Mouse (Mus musculus): ENCODE data around the gene Nnat.

The Nnat gene

DNA sequence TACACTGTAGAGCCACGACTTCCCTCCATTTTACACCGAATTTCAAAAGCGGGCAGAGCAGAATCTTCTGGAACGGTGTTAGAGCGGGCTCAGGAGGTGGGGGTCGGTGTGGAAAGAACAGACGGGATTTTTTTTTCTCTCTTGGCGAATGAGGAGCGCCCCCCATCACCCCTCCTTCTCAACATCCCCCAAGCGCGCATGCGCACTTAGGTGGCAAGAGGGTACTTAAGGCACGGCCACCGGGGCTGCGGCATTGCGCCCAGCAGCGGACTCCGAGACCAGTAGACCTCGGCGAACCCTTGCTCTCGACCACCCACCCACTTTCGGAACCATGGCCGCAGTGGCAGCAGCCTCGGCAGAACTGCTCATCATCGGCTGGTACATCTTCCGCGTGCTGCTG, at the start of gene Nnat:
Nnat (plus strand) TSS at position 221 of the 400 bp plus-strand sequence.
- DNase-seq (ENCODE audit: low spot score) = peak; percentile 91

DNA sequence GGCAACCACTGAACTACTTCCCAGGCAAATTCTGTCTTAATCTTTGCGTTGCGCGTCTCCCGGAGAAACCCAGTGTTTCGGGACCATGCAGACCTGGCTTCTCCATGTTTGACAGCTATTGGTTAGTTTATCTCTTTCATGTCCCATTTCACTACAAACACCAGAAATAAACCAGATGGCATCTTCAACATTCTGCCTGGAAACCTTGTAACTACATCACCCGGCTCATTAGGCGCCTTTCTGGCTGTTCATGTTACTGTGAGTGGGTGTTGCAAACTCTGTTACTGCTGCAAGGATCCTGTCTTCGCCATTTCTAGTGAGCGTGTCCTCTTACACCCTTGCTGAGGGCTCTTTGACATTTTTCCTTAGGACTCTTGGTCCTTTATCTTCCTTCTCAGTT, 47.0 kb upstream of the Nnat start:
- DNase-seq (ENCODE audit: low spot score) = no peak

DNA sequence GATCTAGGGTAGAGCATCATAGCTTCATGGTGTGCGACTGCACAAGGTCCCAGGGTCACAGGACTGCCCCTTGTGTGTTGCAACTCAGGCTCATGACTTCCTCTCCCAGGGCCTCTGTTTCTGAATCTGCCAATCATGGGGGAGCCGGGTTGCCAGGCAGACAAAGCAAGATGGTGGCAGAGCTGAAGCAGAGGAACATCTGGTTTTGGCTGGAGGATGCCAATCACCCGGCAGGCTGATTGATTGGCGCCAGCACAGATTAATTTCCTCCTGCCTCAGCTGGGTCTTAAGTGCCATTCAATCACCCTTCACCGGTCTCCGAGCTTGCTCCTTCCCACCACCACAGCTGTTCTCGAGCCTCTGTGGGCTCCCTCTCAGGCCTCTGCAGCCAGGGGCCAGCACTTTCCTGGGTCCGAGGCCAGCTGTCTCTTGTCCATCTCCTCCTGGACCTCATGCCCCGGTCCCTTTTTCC, 46.1 kb upstream of the Nnat start:
- DNase-seq (ENCODE audit: low spot score) = peak; percentile 60

DNA sequence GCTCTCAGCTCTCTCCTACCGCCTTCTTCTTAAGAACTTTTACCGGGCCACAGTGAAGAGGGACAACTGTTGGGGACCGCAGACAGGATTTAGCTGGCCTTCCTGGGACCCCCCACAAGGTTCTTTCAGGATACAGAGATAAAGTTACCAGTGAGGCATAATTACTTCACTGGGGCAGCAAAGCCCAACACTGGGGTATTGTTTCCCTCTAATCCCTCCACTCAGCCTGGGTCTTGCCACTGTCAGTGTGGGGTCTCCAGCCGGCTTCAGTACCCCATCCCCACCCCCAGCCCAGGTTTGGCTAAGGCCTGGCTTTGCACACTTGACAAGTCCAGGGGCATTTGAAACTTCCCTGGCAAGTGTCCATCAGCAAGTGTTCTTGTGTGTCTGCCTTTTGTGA, 45.5 kb upstream of the Nnat start:
- DNase-seq (ENCODE audit: low spot score) = peak; percentile 53

DNA sequence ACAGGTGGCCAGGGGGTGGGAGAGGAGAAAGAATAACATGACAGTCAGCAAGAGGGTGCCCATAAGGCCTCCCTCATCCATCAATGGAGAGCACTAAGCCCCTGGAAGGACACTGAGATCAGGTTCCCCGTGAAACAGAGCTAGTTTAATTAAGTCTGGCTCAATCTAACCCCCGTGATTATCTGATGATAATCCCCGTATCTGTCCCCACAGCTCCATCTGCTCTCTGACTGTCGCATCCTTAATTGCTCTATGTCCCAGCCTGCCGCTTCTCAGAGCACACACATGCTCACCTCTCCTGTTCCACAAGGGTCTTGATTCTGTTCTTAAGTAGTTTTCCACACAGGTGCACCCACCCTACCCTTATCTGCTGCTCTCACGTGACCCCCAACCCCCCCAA, 42.4 kb upstream of the Nnat start:
- no peak for DNase-seq (ENCODE audit: low spot score)

DNA sequence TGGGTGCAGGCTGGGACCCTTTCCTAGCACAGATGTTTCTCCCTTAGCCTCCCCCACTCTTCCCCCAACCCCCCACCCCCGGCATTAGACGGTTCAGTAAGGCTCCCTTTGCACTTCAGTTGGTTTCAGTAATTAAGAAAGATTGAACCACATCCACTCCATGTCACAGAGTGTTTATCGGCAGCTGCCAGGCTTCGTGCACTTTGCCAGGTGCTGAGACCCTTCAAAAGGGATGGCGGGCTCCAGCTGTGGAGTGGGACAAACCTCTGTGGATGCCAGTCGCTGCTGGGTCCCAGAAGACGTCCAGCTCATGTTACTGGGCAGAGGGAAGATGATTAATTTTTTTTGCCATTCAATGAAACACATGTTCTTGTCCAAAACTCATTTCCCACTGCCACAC, 41.4 kb upstream of the Nnat start:
- DNase-seq (ENCODE audit: low spot score) = no peak

DNA sequence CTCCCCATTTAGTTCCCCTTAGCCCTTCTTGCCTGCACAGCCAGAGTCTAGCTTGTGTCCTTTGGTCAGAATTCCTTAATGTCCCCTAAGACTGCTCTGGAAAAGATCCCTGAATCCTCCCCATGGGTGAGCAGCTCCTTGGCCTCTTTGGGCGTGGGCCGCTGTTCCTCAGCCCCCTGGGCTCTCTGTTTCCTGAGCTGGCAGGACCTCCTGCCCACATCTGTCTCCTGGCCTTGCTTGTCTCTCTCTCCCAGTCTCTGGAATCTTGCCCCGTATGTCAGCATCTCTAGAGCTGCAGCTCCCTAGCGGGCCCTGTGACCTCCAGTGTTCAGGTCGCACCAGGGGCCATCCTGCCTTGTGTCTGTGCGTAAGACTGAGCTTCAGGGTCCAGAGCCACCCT, 40.4 kb upstream of the Nnat start:
- DNase-seq (ENCODE audit: low spot score) = no peak

DNA sequence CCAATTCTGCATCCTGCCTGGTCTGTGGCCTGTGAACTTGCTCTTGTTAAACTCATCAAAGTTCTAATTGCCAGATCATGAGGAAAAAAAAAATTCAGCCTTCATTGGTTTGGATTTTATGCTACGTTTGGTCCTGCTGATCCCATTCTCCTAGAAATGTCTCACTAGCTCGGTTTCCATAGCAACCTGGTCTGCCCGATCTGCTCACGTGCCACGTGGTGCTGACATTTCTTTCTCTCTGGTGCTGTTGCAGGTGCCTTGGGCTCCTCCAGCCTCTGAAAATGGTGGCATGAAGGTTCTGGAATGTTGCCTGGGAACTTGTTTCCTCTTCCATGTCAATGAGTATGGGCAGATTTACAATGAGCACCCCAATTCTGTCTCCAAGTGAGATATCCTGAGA, 39.4 kb upstream of the Nnat start:
- peak; percentile 68 for DNase-seq (ENCODE audit: low spot score)

DNA sequence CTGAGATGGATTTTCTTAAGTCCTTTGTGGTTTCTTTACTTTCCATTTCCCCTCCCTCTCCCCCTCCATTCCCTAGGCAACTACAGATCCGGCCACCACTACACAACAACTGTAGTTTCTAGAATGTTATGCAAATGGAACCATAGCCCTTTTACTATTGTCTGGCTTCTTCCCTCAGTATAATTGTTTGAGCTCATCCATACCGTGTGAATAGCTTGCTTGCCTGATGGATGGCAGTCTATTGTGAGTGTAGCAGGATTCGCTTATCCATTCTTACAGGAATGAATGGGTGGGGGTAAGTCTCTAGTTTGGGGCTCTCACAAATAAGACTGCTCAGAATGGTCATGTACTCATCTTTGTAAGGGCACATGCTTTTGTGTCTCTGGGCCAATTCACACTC, 37.3 kb upstream of the Nnat start:
- DNase-seq (ENCODE audit: low spot score) = no peak

DNA sequence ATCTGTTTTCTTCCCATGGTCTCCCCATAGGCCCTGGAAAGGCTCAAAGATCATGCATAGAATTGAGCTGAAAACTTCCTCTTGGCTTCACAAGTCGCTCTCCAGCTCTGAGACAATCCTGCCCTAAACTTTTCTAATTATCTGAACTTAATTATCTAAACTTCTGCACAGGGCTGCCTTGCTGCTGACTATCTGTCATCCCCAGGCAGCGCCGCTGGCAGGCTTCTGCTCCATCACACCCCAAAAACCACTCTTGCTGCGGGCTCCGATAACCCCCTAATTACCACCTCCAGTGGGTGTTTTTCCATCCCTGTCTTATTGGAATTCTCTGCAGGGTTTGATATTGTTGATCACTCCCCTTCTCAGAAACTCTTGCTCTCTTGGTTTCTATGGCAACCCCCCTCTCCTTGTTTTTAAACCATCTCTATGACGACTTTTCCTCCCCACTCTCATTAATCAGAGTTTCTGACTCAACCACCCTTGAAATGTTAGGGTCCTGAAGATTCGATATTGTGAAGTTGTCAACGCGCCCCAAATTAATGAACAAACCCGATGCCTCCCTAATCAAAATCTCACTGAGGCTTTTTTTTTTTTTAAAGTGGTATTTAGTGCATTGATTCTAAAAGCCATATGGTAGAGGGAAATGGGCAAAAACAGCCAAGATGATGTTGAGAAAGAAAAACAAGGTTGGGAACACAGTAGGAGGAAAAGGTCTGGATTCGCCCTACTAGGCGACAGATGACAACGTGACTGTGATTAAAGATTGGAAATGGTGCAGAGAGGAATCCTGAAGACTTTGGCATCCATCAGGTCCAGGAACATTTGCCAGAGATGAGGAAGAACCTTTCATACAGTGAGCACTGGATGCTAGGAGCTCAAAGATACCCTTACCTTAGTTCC, 29.6 kb upstream of the Nnat start:
- DNase-seq (ENCODE audit: low spot score) = no peak

DNA sequence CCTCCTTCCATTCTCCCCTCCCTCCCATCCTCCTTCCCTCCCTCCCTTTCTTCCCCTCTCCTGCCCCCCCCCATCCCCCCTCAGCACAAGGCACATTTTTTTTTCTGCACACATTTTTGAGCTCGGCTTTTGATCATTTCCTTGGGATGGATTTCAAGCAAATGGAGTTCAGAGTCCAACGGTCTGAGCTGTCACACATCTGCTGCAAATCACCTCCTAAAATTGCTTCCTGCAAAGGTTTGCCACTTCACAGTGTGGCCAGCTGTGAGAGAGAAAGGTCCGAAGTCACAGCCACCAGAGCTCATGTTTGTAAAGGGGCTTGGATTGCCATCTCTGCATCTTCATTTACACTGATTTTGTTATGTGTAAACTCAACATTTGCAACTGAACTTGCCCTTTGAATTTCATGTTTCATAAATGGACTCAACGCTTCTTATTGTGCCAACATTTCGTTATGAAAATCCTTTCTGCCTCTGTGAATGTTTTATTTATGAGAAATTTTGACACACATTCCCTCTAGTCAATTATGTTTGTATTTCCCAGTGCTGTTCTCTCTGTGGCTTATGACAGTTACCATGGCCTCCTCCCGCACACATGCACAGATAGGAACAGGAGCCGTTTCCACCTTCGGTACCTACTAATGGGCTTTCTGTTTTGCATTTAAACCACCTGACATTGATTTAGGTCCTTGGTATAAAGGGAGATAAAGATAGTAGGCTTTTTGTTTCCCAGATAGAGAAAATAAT, 28.0 kb upstream of the Nnat start:
- peak; percentile 60 for DNase-seq (ENCODE audit: low spot score)

DNA sequence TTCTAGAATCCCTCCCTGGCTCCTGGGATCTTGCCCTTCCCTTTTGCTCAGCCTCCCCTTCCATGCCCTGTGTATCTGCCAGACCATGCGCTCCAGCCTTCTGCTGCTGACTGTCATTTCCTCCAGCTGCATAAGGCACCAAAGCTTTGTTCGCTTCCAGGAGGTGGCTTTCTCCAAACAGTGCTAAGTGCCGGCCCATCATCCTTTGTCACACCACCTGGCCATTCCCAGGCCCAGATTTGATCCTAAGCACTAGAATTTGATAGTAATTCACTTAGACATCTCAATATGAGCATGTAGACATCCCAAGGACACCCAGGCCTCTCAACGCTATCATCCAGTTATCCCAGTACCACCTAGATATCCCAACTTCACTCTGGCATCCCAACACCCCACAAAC, 25.7 kb upstream of the Nnat start:
- no peak for DNase-seq (ENCODE audit: low spot score)

DNA sequence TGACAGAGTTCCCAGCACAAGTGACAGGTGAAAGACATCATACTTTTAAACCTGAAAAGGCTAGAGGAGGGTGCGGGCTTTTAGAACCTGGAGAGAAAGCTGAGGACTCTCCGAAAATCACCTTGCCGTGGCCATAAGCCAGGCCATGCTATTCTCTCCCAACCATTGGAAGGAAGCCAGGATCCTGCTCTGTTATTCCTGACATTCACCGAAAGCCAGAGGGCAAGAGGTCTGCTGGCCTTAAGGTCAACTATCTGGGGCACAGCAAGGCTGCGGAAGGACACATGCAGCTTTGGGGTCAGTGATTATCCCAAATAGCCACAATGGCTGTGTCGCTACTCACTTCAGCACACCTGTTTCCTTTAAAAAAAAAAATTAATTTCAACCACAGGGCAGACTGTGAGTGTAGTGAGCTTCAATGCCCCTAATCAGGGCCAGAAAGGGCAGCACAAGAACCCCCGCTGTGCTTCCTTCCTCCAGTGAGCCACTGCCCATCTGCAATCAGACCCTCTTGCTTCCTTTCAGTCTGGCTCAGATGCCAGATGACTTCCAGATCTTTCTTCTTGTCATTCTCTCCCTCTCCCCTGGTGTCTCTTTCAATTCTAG, 23.3 kb upstream of the Nnat start:
- peak; percentile 70 for DNase-seq (ENCODE audit: low spot score)

DNA sequence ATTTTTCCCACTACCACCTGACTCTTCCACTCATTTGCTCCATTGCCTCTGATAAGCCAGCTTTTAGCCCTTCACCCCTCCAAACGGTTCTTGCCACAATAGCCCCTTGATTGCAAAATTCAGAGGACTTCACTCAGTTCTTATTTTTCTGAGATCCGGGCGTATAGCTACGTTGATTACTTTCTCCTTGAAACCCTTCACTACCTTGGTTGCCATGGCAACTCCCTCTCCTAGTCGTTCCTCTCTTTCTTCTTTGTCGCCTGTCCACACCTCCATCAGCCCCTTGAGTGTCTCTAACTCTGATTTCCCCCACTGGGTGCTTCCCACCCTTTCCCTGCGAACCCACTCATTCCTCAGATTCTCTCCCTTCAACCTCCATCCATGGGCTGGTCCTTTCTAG, 22.8 kb upstream of the Nnat start:
- peak; percentile 64 for DNase-seq (ENCODE audit: low spot score)

DNA sequence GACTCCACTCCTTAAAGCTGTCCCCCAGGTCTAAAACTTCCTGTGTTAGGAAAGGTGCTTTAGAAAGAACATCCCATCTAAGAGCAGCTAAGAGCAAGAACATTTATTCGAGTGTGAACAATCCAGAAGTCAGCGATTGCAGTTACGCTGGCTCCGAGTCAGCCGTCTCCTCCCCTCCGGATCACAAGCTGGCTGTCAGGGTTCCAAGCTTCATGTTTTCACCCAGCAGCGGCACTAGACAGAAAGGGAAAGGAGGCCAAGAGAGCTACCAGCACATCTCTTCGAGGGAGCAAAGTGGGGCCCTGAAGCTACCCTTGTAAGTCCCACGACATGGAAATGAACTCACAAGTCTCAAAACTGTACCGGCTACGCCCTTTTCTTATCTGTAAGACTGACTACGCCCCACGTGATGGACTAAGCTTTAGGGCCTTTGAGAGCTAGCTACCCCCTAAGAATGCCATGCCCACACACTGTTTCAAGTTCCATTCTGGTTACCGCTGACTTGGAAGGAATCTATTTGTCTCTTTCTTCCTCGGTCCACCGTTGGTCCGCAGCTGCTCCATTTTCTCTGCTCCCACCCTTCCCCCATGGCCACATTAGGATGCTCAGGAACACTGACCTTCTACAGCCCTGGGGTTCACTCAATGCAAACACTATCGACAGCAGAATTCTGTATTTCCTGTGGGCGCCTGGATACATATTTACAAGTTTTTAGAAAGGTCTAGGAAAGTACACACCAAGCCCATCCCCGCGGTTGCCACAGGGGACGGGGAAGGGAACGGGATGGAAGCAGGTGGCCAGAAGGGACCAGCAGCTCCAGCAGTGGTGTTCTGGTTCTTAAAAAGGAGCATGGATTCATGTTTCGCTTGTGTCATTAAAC, 19.6 kb upstream of the Nnat start:
- no peak for DNase-seq (ENCODE audit: low spot score)

DNA sequence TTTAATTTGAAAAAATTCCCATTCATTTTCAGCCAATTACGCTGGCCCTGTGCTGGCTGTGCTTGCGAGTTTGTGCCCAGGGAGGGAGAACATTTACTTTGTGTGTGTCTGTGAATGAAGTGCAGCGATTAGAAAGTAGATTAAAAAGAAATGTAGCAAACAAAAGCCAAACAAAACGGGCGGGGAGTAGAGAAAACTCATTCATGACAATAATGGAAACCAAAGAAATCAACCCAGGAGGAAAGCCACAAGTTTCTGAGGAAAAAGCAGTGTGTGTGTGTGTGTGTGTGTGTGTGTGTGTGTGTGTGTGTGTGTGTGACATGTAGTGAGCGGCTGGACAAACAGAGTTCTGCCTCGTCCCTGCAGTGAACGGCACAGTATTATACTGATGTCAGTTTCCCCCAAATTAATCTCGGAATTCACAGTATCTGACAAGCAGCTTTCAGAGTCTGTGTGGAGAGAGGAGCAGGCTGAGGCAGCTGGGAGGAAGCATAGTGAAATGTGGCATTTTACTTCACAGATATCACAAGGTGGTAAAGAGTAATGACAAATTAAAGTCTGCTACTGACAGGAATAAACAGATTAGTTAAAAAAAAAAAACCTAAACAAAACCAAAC, 18.8 kb upstream of the Nnat start:
- DNase-seq (ENCODE audit: low spot score) = no peak

DNA sequence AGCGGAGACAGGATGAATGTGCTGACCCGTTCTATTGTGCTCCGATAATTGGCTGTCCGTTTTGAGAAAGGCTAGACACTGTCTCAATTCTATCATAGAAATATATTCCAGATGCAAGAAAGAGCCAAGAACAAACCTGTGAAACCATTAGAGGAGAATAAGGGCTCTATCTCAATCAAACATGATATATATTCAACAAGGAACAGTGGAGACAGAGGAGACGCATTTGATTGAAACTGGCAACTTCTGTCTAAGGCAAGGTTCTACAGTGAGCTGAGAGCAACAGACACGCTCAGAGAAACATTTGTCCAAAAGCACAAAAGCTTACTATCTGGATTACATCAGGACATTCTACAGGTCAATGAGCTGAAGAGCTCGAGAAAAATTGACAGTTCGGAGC, 18.2 kb upstream of the Nnat start:
- no peak for DNase-seq (ENCODE audit: low spot score)

DNA sequence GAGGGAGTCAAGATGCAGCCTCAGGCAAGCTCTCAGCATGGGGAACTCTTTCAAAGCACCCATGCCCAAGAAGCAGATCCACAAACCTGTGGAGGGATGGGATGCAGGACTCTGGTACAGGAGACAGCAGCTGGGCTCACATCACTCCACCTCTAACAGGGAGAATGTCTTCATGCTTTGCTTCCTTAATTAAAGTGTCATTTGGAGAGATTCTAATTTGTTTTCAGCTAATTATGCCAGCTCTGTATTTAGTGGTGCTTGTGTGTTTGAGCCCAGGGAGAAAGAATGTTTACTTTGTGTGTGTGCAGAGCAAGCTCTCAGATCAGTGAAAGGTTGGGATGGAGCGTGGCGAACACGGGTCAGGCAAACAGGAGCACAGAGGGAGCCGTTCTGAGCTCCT, 17.5 kb upstream of the Nnat start:
- DNase-seq (ENCODE audit: low spot score) = no peak

DNA sequence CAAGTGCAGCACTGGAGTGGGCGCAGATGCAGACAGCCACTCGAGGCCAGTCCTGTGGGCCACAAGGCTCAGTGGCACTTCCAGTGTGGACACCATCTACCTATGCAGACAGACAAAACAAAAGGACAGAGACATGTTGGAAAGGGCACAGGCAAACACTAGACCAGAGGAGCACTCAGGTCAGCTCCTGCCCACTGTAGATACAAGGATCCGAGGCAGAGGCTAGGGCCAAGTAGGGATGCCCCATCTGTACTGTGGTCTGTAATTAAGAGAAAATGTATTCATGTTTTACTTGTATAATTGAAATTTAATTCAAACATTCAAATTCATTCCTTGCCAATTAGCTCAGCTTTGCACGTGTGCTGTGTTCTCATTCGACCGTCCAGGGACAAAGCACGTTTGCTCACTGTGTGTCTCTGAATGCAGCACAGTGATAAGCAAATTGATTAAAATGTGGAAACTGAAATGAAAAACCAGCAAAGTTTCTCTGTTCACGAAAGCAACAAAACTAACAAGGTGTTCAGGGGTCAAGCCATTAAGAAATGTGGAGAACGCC, 15.5 kb upstream of the Nnat start:
- no peak for DNase-seq (ENCODE audit: low spot score)

DNA sequence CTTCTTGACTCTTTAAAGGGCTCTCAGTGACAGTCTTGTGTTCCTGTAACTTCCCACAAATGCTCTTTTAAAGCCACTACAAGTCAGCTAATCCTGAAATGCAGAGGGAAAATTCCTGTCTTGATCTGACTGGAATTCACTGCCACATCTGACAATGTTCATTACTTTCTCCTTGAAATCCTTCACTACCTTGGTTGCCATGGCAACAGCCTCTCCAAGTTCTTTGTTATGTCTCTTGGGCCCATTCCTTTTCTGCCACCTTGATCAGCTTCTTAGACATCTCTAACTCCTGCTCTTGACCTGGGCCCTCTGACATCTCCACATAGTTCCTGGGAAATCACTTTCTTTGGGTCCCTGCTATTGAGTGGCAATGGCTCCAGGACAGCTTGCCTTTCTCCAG, 13.2 kb upstream of the Nnat start:
- DNase-seq (ENCODE audit: low spot score) = no peak

DNA sequence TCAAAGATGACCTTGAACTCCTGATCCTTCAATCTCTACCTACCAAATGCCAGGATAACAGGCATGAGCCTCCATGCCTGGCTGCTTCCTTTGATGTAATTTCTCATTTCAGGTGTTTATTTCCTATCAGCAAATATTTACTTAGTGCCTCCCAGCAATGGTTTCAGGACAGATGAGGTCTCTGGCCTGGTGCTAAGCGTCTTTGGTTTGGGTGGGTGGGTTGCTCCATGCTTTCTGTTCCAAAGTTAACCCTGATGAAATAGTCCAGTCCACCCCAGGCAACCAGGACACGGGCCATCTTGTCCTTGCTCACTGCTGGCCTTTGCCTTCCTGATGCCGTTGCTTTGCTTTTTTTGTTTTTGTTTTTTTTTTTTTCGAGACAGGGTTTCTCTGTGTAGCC, 9.6 kb upstream of the Nnat start:
- DNase-seq (ENCODE audit: low spot score) = no peak
